Mouse (Mus musculus) cerebellum, adult 9-10 months (tissue): Measurements from ENCODE around the gene Dctn3.
A peak's percentile ranks its signal among the peaks of the same experiment; 100 is the strongest.
"Not testable (repeated sequence)": the region's sequence is repeated elsewhere in the genome, so short reads cannot be mapped to it uniquely, and the experiment has no call there.

Experiments used
- DNase-seq: peaks from one replicate; pipeline ENCODE4 v3.0.0; 2022

Dctn3 gene

GRCm38 (mm10) chr4:41737602-41738255 lies 14.8 kb upstream of the Dctn3 start:
- peak; percentile 75 for DNase-seq

GRCm38 (mm10) chr4:41731052-41731765 lies 8.2 kb upstream of the Dctn3 start, which contains the start of gene Arid3c:
Gene Arid3c, minus strand, starts transcription at chr4:41731142.
- DNase-seq: no peak

GRCm38 (mm10) chr4:41726826-41727621 lies 4.1 kb upstream of the Dctn3 start:
- DNase-seq: no peak

- DNase-seq: no peak
Measured at GRCm38 (mm10) chr4:41716834-41717233, 6.1 kb downstream of the Dctn3 start.

- peak; percentile 75 for DNase-seq
Measured at GRCm38 (mm10) chr4:41715596-41715995, 7.4 kb downstream of the Dctn3 start.

GRCm38 (mm10) chr4:41715082-41715481 lies 7.9 kb downstream of the Dctn3 start:
- no peak for DNase-seq

- peak; percentile 87 for DNase-seq
Measured at GRCm38 (mm10) chr4:41714276-41714675, 8.7 kb downstream of the Dctn3 start.

GRCm38 (mm10) chr4:41713197-41714067 lies 9.5 kb downstream of the Dctn3 start, which contains the start of gene Rpp25l:
Gene Rpp25l, minus strand, starts transcription at chr4:41713534.
- DNase-seq: peak; percentile 87

GRCm38 (mm10) chr4:41712421-41713196 lies 10.4 kb downstream of the Dctn3 start:
- DNase-seq: no peak

GRCm38 (mm10) chr4:41711705-41712375 lies 11.1 kb downstream of the Dctn3 start:
- no peak for DNase-seq

GRCm38 (mm10) chr4:41710229-41710628 lies 12.7 kb downstream of the Dctn3 start:
- DNase-seq: no peak

- DNase-seq: peak; percentile 85
Measured at GRCm38 (mm10) chr4:41708192-41708745, 14.7 kb downstream of the Dctn3 start.

- peak; percentile 86 for DNase-seq
Measured at GRCm38 (mm10) chr4:41707011-41707535, 15.9 kb downstream of the Dctn3 start.

GRCm38 (mm10) chr4:41705922-41706754 lies 16.8 kb downstream of the Dctn3 start:
- no peak for DNase-seq

GRCm38 (mm10) chr4:41704651-41705050 lies 18.3 kb downstream of the Dctn3 start:
- DNase-seq: no peak

- DNase-seq: not testable (repeated sequence)
Measured at GRCm38 (mm10) chr4:41702226-41702625, 20.7 kb downstream of the Dctn3 start.

- not testable (repeated sequence) for DNase-seq
Measured at GRCm38 (mm10) chr4:41700224-41700623, 22.7 kb downstream of the Dctn3 start.

- DNase-seq: not testable (repeated sequence)
Measured at GRCm38 (mm10) chr4:41699783-41700182, 23.2 kb downstream of the Dctn3 start, which contains the start of gene Il11ra1. Gene Il11ra1, plus strand, starts transcription at chr4:41699989.

GRCm38 (mm10) chr4:41698421-41699016 lies 24.5 kb downstream of the Dctn3 start:
- peak; percentile 74 for DNase-seq
